Comparison of ENCODE assay signal across 8 mouse cellular contexts in genomic region chr2:26118584-26119309, GRCm38 (mm10). TPM values are rescaled to one million over a fixed set of nuclear protein-coding genes. Genes with fewer than 3 reads are reported as not detected.
A peak's percentile ranks its signal among the peaks of the same experiment; 100 is the strongest.
DNase-seq lines count a peak whose midpoint lies in the region; ATAC-seq lines count a peak whose summit lies in the region.

No protein-coding gene starts in this region.

- ATAC-seq in midbrain, embryonic 11.5 days (ENCODE audit: low FRiP score), result no peak
- ATAC-seq in midbrain, embryonic 15.5 days (replicated peaks), result no peak
- peak; percentile 60 for ATAC-seq in intestine, embryonic 15.5 days

- 51% methylated on average over 4 of the region's 4 CpGs for WGBS in midbrain, embryonic 11.5 days
- WGBS in midbrain, embryonic 15.5 days, result 38% methylated on average over 4 of the region's 4 CpGs
- WGBS in intestine, embryonic 15.5 days, result 40% methylated on average over 4 of the region's 4 CpGs

- H3K4me1 ChIP-seq in midbrain, embryonic 11.5 days (ENCODE audit: control insufficient read depth, insufficient read depth, low read length), result peaks cover 10% of the 10 kb centered on the region
- peaks cover 23% of the 10 kb centered on the region for H3K4me1 ChIP-seq in midbrain, embryonic 15.5 days
- H3K4me1 ChIP-seq in intestine, embryonic 15.5 days (replicated peaks), result peaks cover 46% of the 10 kb centered on the region

- no peaks in the 10 kb centered on the region for H3K36me3 ChIP-seq in midbrain, embryonic 11.5 days (ENCODE audit: control insufficient read depth, insufficient read depth, low read length)
- H3K36me3 ChIP-seq in midbrain, embryonic 15.5 days (replicated peaks), result no peaks in the 10 kb centered on the region
- H3K36me3 ChIP-seq in intestine, embryonic 15.5 days, result no peaks in the 10 kb centered on the region

- DNase-seq in adrenal gland, postnatal 14 days, result peak; percentile 53
- DNase-seq in adrenal gland, adult 18-20 months (ENCODE audit: low spot score in 2 of 2), result no peak
- DNase-seq in midbrain, embryonic 11.5 days (ENCODE audit: low spot score, missing footprints), result no peak
- peak; percentile 14 for DNase-seq in lung, postnatal 14 days
- DNase-seq in spleen, postnatal 36 days (ENCODE audit: low spot score in 2 of 2), result no peak
- no peak for DNase-seq in spleen, postnatal 14 days (ENCODE audit: low spot score in 2 of 2)

- no peaks in the 10 kb centered on the region for H3K9me3 ChIP-seq in midbrain, embryonic 11.5 days (ENCODE audit: control insufficient read depth, low read length)
- H3K9me3 ChIP-seq in midbrain, embryonic 15.5 days, result no peaks in the 10 kb centered on the region
- H3K9me3 ChIP-seq in intestine, embryonic 15.5 days, result no peaks in the 10 kb centered on the region

- H3K4me3 ChIP-seq in midbrain, embryonic 11.5 days (ENCODE audit: low read depth, low read length), result no peak overlapping the region
- no peak overlapping the region for H3K4me3 ChIP-seq in midbrain, embryonic 15.5 days
- no peak overlapping the region for H3K4me3 ChIP-seq in intestine, embryonic 15.5 days (replicated peaks)

- H3K9ac ChIP-seq in midbrain, embryonic 11.5 days (ENCODE audit: low read length), result 0 out of 2 replicates have a peak overlapping the region, but pooled peaks have one; percentile 5
- H3K9ac ChIP-seq in midbrain, embryonic 15.5 days, result no peak overlapping the region
- H3K9ac ChIP-seq in intestine, embryonic 15.5 days, result peak overlapping the region; percentile 31; the same call in 1 of the 2 replicates

- H3K27ac ChIP-seq in midbrain, embryonic 11.5 days (ENCODE audit: low read depth, low read length), result no peak overlapping the region
- H3K27ac ChIP-seq in midbrain, embryonic 15.5 days, result no peak overlapping the region
- H3K27ac ChIP-seq in intestine, embryonic 15.5 days, result peak overlapping the region; percentile 80

- H3K4me2 ChIP-seq in midbrain, embryonic 11.5 days, result no peak overlapping the region
- no peak overlapping the region for H3K4me2 ChIP-seq in midbrain, embryonic 15.5 days
- H3K4me2 ChIP-seq in intestine, embryonic 15.5 days (replicated peaks), result peak overlapping the region; percentile 44

- peaks cover 35% of the 10 kb centered on the region for H3K27me3 ChIP-seq in midbrain, embryonic 11.5 days (ENCODE audit: control insufficient read depth, insufficient read depth, low read length)
- H3K27me3 ChIP-seq in midbrain, embryonic 15.5 days (replicated peaks), result peaks cover 33% of the 10 kb centered on the region
- H3K27me3 ChIP-seq in intestine, embryonic 15.5 days (replicated peaks), result 0 out of 2 replicates have a peak, but pooled peaks cover 5% of the 10 kb centered on the region

RNA-seq across cellular contexts. Expression of gene Nacc2, which starts 4.3 kb away (rescaled TPM):
- 25.9 and 30.5 TPM in 2 replicates for total RNA-seq in adrenal gland, postnatal 14 days (2021)
- 10 to 100 TPM; 41.4 to 44.0 TPM for total RNA-seq in adrenal gland, adult 18-20 months (2021)
- 4.0 and 4.5 TPM in 2 replicates for polyA plus RNA-seq in midbrain, embryonic 11.5 days (2014; fragmentation: Nextera tagmentation; extraction: Ambion mirVana)
- polyA plus RNA-seq in midbrain, embryonic 15.5 days (2015; fragmentation: Nextera tagmentation; extraction: Ambion mirVana), result 14.3 and 16.9 TPM in 2 replicates
- 14.4 and 16.9 TPM in 2 replicates for polyA plus RNA-seq in intestine, embryonic 15.5 days (2015; fragmentation: Nextera tagmentation; extraction: Ambion mirVana)

Comparison
In these comparisons a context has a peak if more than half of its experiments do, and no peak if none do; other contexts are left out.
1. DNase-seq: peak in adrenal gland, postnatal 14 days (single experiment) and lung, postnatal 14 days (single experiment); none in adrenal gland, adult 18-20 months (0 of 2), midbrain, embryonic 11.5 days (single experiment), spleen, postnatal 36 days (0 of 2) and spleen, postnatal 14 days (0 of 2).